Mouse (Mus musculus): ENCODE data around the gene Nt5m. TPM values are rescaled to one million over a fixed set of nuclear protein-coding genes. Genes with fewer than 3 reads are reported as not detected.

Gene Nt5m
- polyA plus RNA-seq, 1 experiment from 2014 or later: 35.2 TPM

- no peak for DNase-seq
- peaks cover 63% of the 10 kb centered on the region for H3K36me3 ChIP-seq (ENCODE audit: insufficient read depth)
- no peak for TF ChIP-seq CTCF (IDR thresholded peaks at IDR 0.05; ENCODE audit: low read depth)
- H3K4me3 ChIP-seq (ENCODE audit: low read depth, low read length): no peak overlapping the region
- ATAC-seq (ENCODE audit: insufficient read depth): no peak
- no peak overlapping the region for H3K9ac ChIP-seq
- no peaks in the 10 kb centered on the region for H3K27me3 ChIP-seq (ENCODE audit: insufficient read depth, low read length)
- 92% methylated on average over 2 of the region's 2 CpGs for WGBS
- no peak overlapping the region for H3K27ac ChIP-seq (ENCODE audit: low read depth)
- no peak overlapping the region for H3K4me2 ChIP-seq
- no peaks in the 10 kb centered on the region for H3K9me3 ChIP-seq (ENCODE audit: low read depth, low read length)
- peaks cover 7% of the 10 kb centered on the region; the same call in 1 of the 2 replicates for H3K4me1 ChIP-seq (ENCODE audit: insufficient read depth)
Observed at GRCm38 (mm10) chr11:59805656-59806055, 33.6 kb upstream of the Nt5m start.

DNA sequence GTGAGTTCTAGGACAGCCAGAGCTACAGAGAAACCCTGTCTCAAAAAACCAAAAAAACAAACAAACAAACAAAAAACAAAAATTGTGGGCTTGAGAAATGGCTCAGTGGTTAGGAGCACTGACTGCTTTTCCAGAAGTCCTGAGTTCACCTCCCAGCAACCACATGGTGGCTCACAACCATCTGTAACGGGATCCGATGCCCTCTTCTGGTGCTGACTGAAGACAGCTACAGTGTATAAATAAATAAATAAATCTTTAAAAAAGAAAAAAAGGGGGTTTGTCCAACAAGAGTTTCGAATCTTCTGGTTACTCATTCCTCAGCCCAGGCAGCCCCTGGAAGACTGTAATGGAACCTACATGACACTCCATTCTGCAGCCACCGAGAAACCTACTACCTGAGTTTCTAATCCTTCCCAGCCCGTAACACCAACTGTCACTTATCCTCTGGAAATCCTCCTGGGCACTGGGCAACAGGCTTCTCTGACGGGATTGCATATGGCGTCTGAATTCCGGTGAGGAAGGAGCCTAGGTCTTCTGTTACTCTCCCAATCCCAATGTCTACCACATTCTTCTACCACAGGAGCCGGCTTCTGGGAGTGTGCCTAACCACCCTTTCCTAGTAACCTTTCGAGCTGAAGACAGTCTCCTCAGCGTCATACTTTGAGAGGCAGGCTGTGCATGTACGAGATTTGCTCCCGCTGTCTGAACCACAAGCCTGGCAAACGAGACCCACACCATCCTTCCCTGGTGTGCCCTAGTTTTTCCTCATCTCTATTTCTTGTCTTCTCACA, 30.9 kb upstream of the Nt5m start:
- H3K9me3 ChIP-seq (ENCODE audit: low read depth, low read length): no peaks in the 10 kb centered on the region
- 62% methylated on average over 14 of the region's 14 CpGs for WGBS
- peak; percentile 19; the same call in 1 of the 2 replicates for TF ChIP-seq CTCF (IDR thresholded peaks at IDR 0.05; ENCODE audit: low read depth)

GRCm38 (mm10) chr11:59809071-59809669, 30.1 kb upstream of the Nt5m start:
- Histone ChIP-seq H3K9me3 (ENCODE audit: low read depth, low read length) (no peaks in the 10 kb centered on the region), H3K4me3 (ENCODE audit: low read depth, low read length) (peak overlapping the region; percentile 78), H3K9ac (peak overlapping the region; percentile 97), H3K4me2 (peak overlapping the region; percentile 91), H3K36me3 (ENCODE audit: insufficient read depth) (peaks cover 31% of the 10 kb centered on the region), H3K4me1 (ENCODE audit: insufficient read depth) (peaks cover 7% of the 10 kb centered on the region; the same call in 1 of the 2 replicates), H3K27ac (ENCODE audit: low read depth) (peak overlapping the region; percentile 99), H3K27me3 (ENCODE audit: insufficient read depth, low read length) (no peaks in the 10 kb centered on the region)
- TF ChIP-seq CTCF (IDR thresholded peaks at IDR 0.05; ENCODE audit: low read depth): no peak
- DNase-seq (peak; percentile 69), ATAC-seq (ENCODE audit: insufficient read depth) (peak; percentile 21; the same call in 1 of the 2 replicates)
- WGBS: under 1% methylated on average over 15 of the region's 15 CpGs

More for the DNA sequence above, 30.9 kb upstream of the Nt5m start:
- ATAC-seq (ENCODE audit: insufficient read depth) (no peak), DNase-seq (no peak)
- H3K27ac ChIP-seq (ENCODE audit: low read depth): peak overlapping the region; percentile 99; the same call in 1 of the 2 replicates
- peak overlapping the region; percentile 97; the same call in 1 of the 2 replicates for H3K9ac ChIP-seq
- peaks cover 7% of the 10 kb centered on the region; the same call in 1 of the 2 replicates for H3K4me1 ChIP-seq (ENCODE audit: insufficient read depth)
- no peaks in the 10 kb centered on the region for H3K27me3 ChIP-seq (ENCODE audit: insufficient read depth, low read length)
- peaks cover 37% of the 10 kb centered on the region for H3K36me3 ChIP-seq (ENCODE audit: insufficient read depth)
- peak overlapping the region; percentile 91 for H3K4me2 ChIP-seq
- peak overlapping the region; percentile 78 for H3K4me3 ChIP-seq (ENCODE audit: low read depth, low read length)

GRCm38 (mm10) chr11:59809670-59810474, 29.4 kb upstream of the Nt5m start, which contains the start of gene Flcn:
Gene Flcn, minus strand, starts transcription at chr11:59810016.
- under 1% methylated on average over 52 of the region's 52 CpGs for WGBS
- no peaks in the 10 kb centered on the region for H3K27me3 ChIP-seq (ENCODE audit: insufficient read depth, low read length)
- H3K4me2 ChIP-seq: peak within 1 kb of the TSS; percentile 91
- H3K36me3 ChIP-seq (ENCODE audit: insufficient read depth): peaks cover 24% of the 10 kb centered on the region
- DNase-seq (peak; percentile 88), ATAC-seq (ENCODE audit: insufficient read depth) (peak; percentile 95)
- H3K9me3 ChIP-seq (ENCODE audit: low read depth, low read length): no peaks in the 10 kb centered on the region
- peak within 1 kb of the TSS; percentile 78 for H3K4me3 ChIP-seq (ENCODE audit: low read depth, low read length)
- H3K9ac ChIP-seq: peak within 1 kb of the TSS; percentile 97
- peak; percentile 70 for TF ChIP-seq CTCF (IDR thresholded peaks at IDR 0.05; ENCODE audit: low read depth)
- H3K4me1 ChIP-seq (ENCODE audit: insufficient read depth): peaks cover 7% of the 10 kb centered on the region; the same call in 1 of the 2 replicates
- H3K27ac ChIP-seq (ENCODE audit: low read depth): peak within 1 kb of the TSS; percentile 99

GRCm38 (mm10) chr11:59810480-59811158, 28.6 kb upstream of the Nt5m start:
- H3K27ac ChIP-seq (ENCODE audit: low read depth): peak overlapping the region; percentile 99
- H3K9me3 ChIP-seq (ENCODE audit: low read depth, low read length): no peaks in the 10 kb centered on the region
- H3K36me3 ChIP-seq (ENCODE audit: insufficient read depth): peaks cover 21% of the 10 kb centered on the region
- ATAC-seq (ENCODE audit: insufficient read depth): no peak
- no peaks in the 10 kb centered on the region for H3K27me3 ChIP-seq (ENCODE audit: insufficient read depth, low read length)
- peak; percentile 5 for DNase-seq
- 53% methylated on average over 14 of the region's 14 CpGs for WGBS
- no peak for TF ChIP-seq CTCF (IDR thresholded peaks at IDR 0.05; ENCODE audit: low read depth)
- peak overlapping the region; percentile 78 for H3K4me3 ChIP-seq (ENCODE audit: low read depth, low read length)
- H3K4me2 ChIP-seq: peak overlapping the region; percentile 91
- H3K9ac ChIP-seq: peak overlapping the region; percentile 97
- H3K4me1 ChIP-seq (ENCODE audit: insufficient read depth): peaks cover 7% of the 10 kb centered on the region; the same call in 1 of the 2 replicates

DNA sequence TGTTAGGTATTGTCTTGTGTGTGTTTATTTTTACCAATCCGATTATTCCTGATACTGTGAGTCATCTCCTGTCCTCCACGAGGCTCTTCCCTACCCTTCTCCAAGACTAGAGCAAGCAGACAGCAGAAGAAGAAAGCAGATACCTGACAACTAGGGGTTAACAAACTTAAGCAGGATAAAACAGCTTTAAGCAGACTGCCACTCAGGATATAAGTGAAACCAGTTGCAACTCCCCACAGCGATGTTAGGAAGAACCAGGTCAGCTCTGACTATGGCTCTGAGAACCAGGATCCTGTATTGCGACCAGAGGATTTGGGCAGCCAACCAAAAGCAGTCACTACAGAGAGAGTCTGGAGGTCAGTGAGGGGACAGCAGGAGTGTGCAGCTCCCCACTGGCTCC, 28.0 kb upstream of the Nt5m start:
- DNase-seq: no peak
- TF ChIP-seq CTCF (IDR thresholded peaks at IDR 0.05; ENCODE audit: low read depth): no peak

More for the DNA sequence above, 28.0 kb upstream of the Nt5m start:
- Histone ChIP-seq H3K4me2 (peak overlapping the region; percentile 91; the same call in 1 of the 2 replicates), H3K9me3 (ENCODE audit: low read depth, low read length) (no peaks in the 10 kb centered on the region), H3K4me3 (ENCODE audit: low read depth, low read length) (no peak overlapping the region), H3K9ac (no peak overlapping the region), H3K36me3 (ENCODE audit: insufficient read depth) (peaks cover 21% of the 10 kb centered on the region), H3K27me3 (ENCODE audit: insufficient read depth, low read length) (no peaks in the 10 kb centered on the region), H3K4me1 (ENCODE audit: insufficient read depth) (peaks cover 7% of the 10 kb centered on the region; the same call in 1 of the 2 replicates), H3K27ac (ENCODE audit: low read depth) (no peak overlapping the region)
- ATAC-seq (ENCODE audit: insufficient read depth): no peak
- 47% methylated on average over 4 of the region's 4 CpGs for WGBS
